Mouse (Mus musculus) G1E (cell line): Measurements from ENCODE around the gene Mertk.

Experiments used
- CTCF ChIP-seq: IDR thresholded peaks from 2 replicates; pipeline ENCODE4 v1.5.1; 2012; ENCODE audit warnings: low read depth, low read length, inconsistent platforms, mixed read lengths
- GATA1 ChIP-seq: IDR thresholded peaks from 2 replicates; pipeline ENCODE4 v1.6.1; 2012; ENCODE audit warnings: borderline replicate concordance, low read length, inconsistent platforms, mixed read lengths
- GATA2 ChIP-seq: IDR thresholded peaks from 2 replicates; pipeline ENCODE4 v1.6.1; 2012; ENCODE audit warnings: low read depth, low read length, inconsistent platforms, borderline replicate concordance
- POLR2AphosphoS5 ChIP-seq: IDR thresholded peaks from 2 replicates; pipeline ENCODE4 v1.6.1; 2012; ENCODE audit warnings: low read depth, low read length, inconsistent platforms; ENCODE audit not compliant: insufficient replicate concordance
- TAL1 ChIP-seq: conservative IDR thresholded peaks from 2 replicates; pipeline ENCODE4 v1.6.1; 2012; ENCODE audit warnings: low read depth, low read length, inconsistent platforms, mixed read lengths

GRCm38 (mm10) chr2:128694548-128694947 is 4.2 kb upstream of the Mertk start:
- TF ChIP-seq CTCF (no peak), POLR2AphosphoS5 (no peak), GATA1 (no peak), TAL1 (no peak), GATA2 (no peak)
